In the genomic region with DNA sequence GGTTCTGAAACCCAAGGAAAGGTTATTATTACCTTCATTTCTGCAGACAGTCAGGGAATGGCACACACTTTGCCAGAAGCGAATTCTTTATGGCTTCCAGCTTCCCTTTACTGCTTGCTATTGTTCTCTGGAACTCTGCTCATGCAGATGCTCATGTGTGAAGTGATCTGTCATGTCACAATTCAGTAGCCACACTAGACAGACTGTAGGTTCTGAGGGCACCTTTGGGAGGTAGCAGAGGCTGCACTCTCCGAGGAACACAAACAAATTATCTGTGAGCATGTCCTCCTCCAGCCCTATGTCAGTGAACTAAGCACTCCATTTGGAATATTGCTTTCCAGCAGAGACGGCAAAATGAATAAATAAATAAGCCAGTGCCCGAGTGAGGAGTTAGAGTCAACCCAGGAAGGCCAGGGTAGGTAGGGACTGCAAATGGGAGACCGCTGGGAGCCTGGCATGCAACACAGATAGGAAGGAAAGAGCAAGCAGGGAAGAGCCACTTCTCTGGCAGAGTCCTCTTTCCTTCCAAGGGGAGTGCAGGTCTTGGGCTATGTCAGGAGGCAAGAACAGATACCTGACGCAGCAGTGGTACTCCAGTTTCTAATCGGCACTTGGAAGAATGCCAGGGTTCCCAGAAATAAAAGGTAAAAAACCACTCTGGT, we compare ENCODE assay signal across 29 mouse cellular contexts.
DNase-seq lines count a peak whose midpoint lies in the region; ATAC-seq lines count a peak whose summit lies in the region.
"Had no signal": no experiment of that assay in that cellular context is flagged by ENCODE, and none has a peak within 500 bp of the region (broad histone marks: within the 10 kb centered on the region; RNA-seq: fewer than 3 reads in every experiment).

No protein-coding gene starts in this region.

- H3K36me3 ChIP-seq in neural tube, embryonic 15.5 days, result no peaks in the 10 kb centered on the region
- H3K36me3 ChIP-seq: embryonic facial prominence, embryonic 10.5 days; embryonic facial prominence, embryonic 15.5 days; heart, embryonic 10.5 days; heart, embryonic 15.5 days; limb, embryonic 13.5 days; lung, embryonic 15.5 days had no signal

- no peak overlapping the region for H3K4me3 ChIP-seq in neural tube, embryonic 15.5 days (replicated peaks)
- H3K4me3 ChIP-seq: embryonic facial prominence, embryonic 10.5 days; embryonic facial prominence, embryonic 15.5 days; heart, embryonic 10.5 days; heart, embryonic 15.5 days; layer of hippocampus, adult 2 months; left cerebral cortex, adult 2 months; limb, embryonic 13.5 days; lung, embryonic 15.5 days had no signal

- peak; percentile 73 for ATAC-seq in neural tube, embryonic 15.5 days (ENCODE audit: low FRiP score)
- no peak for ATAC-seq in activated CD4-positive, CD25-positive, alpha-beta regulatory T cell, adult 4 months
- ATAC-seq: forebrain, embryonic 14.5 days; Patski had no signal

- DNase-seq in heart, adult 11 months, result peak; percentile 22
- no peak for DNase-seq in heart, postnatal 4 days
- DNase-seq in retina, postnatal 1 day, result peak; percentile 21
- DNase-seq in retina, embryonic 14.5 days (ENCODE audit: low spot score), result no peak
- DNase-seq in cerebellum, postnatal 14 days, result peak; percentile 24 to 56
- DNase-seq in ovary, postnatal 36 days (ENCODE audit: low spot score), result no peak
- DNase-seq: adrenal gland, postnatal 14 days; gastrocnemius, postnatal 14 days; kidney, adult 18-20 months; kidney, postnatal 36 days; right cerebral cortex, postnatal 4 days; thymus, adult 18-20 months; thymus, postnatal 25 days had no signal

- H3K4me1 ChIP-seq in neural tube, embryonic 15.5 days, result peaks cover 11% of the 10 kb centered on the region; the same call in 1 of the 2 replicates
- H3K4me1 ChIP-seq: embryonic facial prominence, embryonic 10.5 days; embryonic facial prominence, embryonic 15.5 days; heart, embryonic 10.5 days; heart, embryonic 15.5 days; lung, embryonic 15.5 days had no signal

- H3K27me3 ChIP-seq in neural tube, embryonic 15.5 days (replicated peaks), result no peaks in the 10 kb centered on the region
- H3K27me3 ChIP-seq: embryonic facial prominence, embryonic 15.5 days; heart, embryonic 15.5 days; lung, embryonic 15.5 days had no signal

- 42% methylated on average over 7 of the region's 7 CpGs for whole genome bisulfite sequencing in neural tube, embryonic 15.5 days

- peak overlapping the region; percentile 25 for H3K27ac ChIP-seq in neural tube, embryonic 15.5 days (replicated peaks)
- H3K27ac ChIP-seq: embryonic facial prominence, embryonic 10.5 days; embryonic facial prominence, embryonic 15.5 days; heart, embryonic 10.5 days; heart, embryonic 15.5 days; hindbrain, embryonic 14.5 days; layer of hippocampus, adult 2 months; left cerebral cortex, adult 2 months; limb, embryonic 13.5 days; lung, embryonic 15.5 days; stomach, postnatal 0 days had no signal

- no peaks in the 10 kb centered on the region for H3K9me3 ChIP-seq in neural tube, embryonic 15.5 days (replicated peaks)
- H3K9me3 ChIP-seq: embryonic facial prominence, embryonic 10.5 days; embryonic facial prominence, embryonic 15.5 days; heart, embryonic 10.5 days; heart, embryonic 15.5 days; limb, embryonic 13.5 days; lung, embryonic 15.5 days had no signal

- no peak overlapping the region for H3K9ac ChIP-seq in neural tube, embryonic 15.5 days (replicated peaks)
- H3K9ac ChIP-seq: embryonic facial prominence, embryonic 15.5 days; heart, embryonic 15.5 days; hindbrain, embryonic 14.5 days; limb, embryonic 13.5 days; lung, embryonic 15.5 days had no signal

- no peak overlapping the region for H3K4me2 ChIP-seq in neural tube, embryonic 15.5 days
- H3K4me2 ChIP-seq: embryonic facial prominence, embryonic 15.5 days; heart, embryonic 15.5 days; hindbrain, embryonic 14.5 days; limb, embryonic 13.5 days; liver, embryonic 11.5 days; lung, embryonic 15.5 days; midbrain, embryonic 11.5 days had no signal

Comparison
In these comparisons a context has a peak if more than half of its experiments do, and no peak if none do; other contexts are left out.
1. DNase-seq: peak in heart, adult 11 months (single experiment), retina, postnatal 1 day (single experiment) and cerebellum, postnatal 14 days (2 of 2); none in heart, postnatal 4 days (single experiment), retina, embryonic 14.5 days (single experiment) and ovary, postnatal 36 days (single experiment).